Mouse (Mus musculus) adrenal gland, postnatal 14 days (tissue): ENCODE results near the gene Insl6. TPM values are rescaled to one million over a fixed set of nuclear protein-coding genes. Genes with fewer than 3 reads are reported as not detected.
A peak's percentile ranks its signal among the peaks of the same experiment; 100 is the strongest.

Experiments used
- DNase-seq: peaks from one replicate; pipeline ENCODE4 v3.0.0; 2021; ENCODE audit warnings: mixed read lengths
- total RNA-seq: library from RNA; stranded (reverse); gene quantifications from 2 replicates; pipeline ENCODE4 v1.2.3, GENCODE M21; 2021

Insl6 gene
- total RNA-seq, 1 experiment from 2014 or later = 0.85 TPM

- DNase-seq = peak; percentile 94
These were observed 30.0 kb upstream of the Insl6 start for GRCm38 (mm10) chr19:29354895-29355877.

GRCm38 (mm10) chr19:29350991-29351390 lies 25.8 kb upstream of the Insl6 start:
- no peak for DNase-seq

GRCm38 (mm10) chr19:29345636-29346035 lies 20.5 kb upstream of the Insl6 start:
- DNase-seq = no peak

- no peak for DNase-seq
These were observed 19.7 kb upstream of the Insl6 start for GRCm38 (mm10) chr19:29344868-29345267.

- no peak for DNase-seq
These were observed 17.1 kb upstream of the Insl6 start for GRCm38 (mm10) chr19:29342281-29342680.

GRCm38 (mm10) chr19:29341029-29341428 lies 15.9 kb upstream of the Insl6 start:
- no peak for DNase-seq

- no peak for DNase-seq
These were observed 11.5 kb upstream of the Insl6 start for GRCm38 (mm10) chr19:29336624-29337023.

GRCm38 (mm10) chr19:29334068-29334745 lies 9.1 kb upstream of the Insl6 start, which contains the start of gene Rln1:
Rln1 (minus strand) TSS chr19:29334670.
- DNase-seq = peak; percentile 44

- DNase-seq = no peak
These were observed 1.8 kb upstream of the Insl6 start for GRCm38 (mm10) chr19:29326822-29327552.

- no peak for DNase-seq
These were observed 1.2 kb upstream of the Insl6 start for GRCm38 (mm10) chr19:29326396-29326795.

- DNase-seq = no peak
These were observed 660 bp upstream of the Insl6 start for GRCm38 (mm10) chr19:29325852-29326180.

GRCm38 (mm10) chr19:29323416-29324049 lies 1.6 kb downstream of the Insl6 start:
- DNase-seq = no peak

GRCm38 (mm10) chr19:29312661-29313060 lies 12.5 kb downstream of the Insl6 start:
- no peak for DNase-seq

GRCm38 (mm10) chr19:29311791-29312190 lies 13.4 kb downstream of the Insl6 start:
- no peak for DNase-seq

GRCm38 (mm10) chr19:29308832-29309231 lies 16.3 kb downstream of the Insl6 start:
- no peak for DNase-seq

GRCm38 (mm10) chr19:29302119-29302518 lies 23.0 kb downstream of the Insl6 start:
- DNase-seq = no peak

GRCm38 (mm10) chr19:29300919-29301318 lies 24.2 kb downstream of the Insl6 start:
- DNase-seq = no peak

GRCm38 (mm10) chr19:29297366-29297765 lies 27.8 kb downstream of the Insl6 start:
- no peak for DNase-seq

- no peak for DNase-seq
These were observed 29.0 kb downstream of the Insl6 start for GRCm38 (mm10) chr19:29296166-29296565.

- no peak for DNase-seq
These were observed 30.4 kb downstream of the Insl6 start for GRCm38 (mm10) chr19:29294756-29295155.

- no peak for DNase-seq
These were observed 32.6 kb downstream of the Insl6 start for GRCm38 (mm10) chr19:29292546-29292945.

- DNase-seq = no peak
These were observed 33.6 kb downstream of the Insl6 start for GRCm38 (mm10) chr19:29291532-29291931.
